Mouse (Mus musculus): ENCODE measurements at regions not wholly inside any gene's neighbourhood (a gene's known extent, or its start where the extent isn't known, plus 50 kb on each side); places are given as distances from the start of the nearest gene placed in this dataset.
A peak's percentile ranks its signal among the peaks of the same experiment; 100 is the strongest.
"Not testable (repeated sequence)": the region's sequence is repeated elsewhere in the genome, so short reads cannot be mapped to it uniquely, and the experiment has no call there.

DNA sequence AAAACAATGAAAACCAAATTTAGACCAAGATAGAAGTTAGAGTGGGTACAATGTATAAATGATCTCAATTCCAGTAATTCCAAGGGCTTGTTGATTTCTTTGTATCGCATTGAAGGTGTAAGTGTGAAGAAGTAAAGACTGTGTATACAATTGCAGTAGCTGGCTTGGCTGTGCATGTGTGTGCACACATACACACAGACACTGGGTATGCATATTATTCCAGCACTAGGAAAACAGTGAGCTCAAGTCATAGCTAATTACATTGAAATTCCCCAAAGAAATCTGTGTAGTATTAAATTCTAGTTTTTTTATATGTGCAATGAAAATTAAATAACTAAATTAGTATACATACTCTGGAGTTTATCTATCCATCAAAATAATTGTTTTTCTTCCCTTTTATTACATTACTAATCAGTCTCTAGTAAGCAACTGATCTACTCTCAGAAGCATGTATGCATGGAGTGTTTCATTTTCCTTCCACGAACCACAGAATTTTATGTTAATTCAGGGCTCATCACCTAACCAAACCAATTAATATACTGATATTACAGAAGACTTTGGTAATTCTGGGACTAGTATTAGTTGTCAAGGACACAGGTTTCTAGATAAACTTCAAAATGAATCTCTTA lies 56.5 kb downstream of the Gm8797 start:
- no peak for DNase-seq

DNA sequence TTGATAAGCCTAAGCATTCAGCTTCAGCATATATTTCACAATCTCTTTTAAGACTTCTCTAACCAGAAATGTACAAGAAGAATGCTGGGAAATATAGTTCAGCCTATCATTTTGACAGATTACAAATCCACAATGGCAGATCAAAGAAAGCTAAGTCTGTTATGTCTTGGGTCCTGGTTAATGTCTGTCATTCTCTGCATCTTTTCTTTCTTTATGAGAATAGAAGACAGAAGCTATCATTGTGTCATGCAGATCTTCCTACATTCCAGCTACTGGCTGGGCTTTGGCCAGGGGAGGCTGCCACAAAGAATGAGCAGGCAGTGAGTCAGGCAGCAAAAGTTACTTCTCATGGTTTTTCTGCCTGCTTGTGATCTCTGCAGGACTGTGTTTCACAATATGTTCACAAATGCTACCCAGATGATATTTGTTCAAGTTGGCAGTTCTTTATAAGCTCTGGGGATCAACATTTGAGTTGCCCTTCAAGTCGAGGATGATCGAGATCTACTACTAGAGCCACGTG lies 60.5 kb downstream of the Gm8797 start:
- peak; percentile 2 to 5 for DNase-seq

DNA sequence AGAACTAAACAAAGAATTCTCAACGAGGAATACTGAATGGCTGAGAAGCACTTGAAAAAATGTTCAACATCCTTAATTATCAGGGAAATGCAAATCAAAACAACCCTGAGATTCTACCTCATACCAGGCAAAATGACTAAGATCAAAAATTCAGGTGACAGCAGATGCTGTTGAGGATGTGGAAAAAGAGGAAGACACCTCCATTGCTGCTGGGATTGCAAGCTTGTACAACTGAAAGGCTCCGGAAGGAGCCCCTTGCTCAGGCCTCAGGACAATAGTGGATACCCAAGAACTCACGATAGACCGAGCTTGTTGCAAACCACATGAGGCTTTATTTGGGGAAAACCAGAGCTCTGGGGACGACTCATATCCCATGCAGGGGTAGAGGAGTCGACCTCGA lies 69.6 kb downstream of the Gm8797 start:
- DNase-seq, result not testable (repeated sequence)

DNA sequence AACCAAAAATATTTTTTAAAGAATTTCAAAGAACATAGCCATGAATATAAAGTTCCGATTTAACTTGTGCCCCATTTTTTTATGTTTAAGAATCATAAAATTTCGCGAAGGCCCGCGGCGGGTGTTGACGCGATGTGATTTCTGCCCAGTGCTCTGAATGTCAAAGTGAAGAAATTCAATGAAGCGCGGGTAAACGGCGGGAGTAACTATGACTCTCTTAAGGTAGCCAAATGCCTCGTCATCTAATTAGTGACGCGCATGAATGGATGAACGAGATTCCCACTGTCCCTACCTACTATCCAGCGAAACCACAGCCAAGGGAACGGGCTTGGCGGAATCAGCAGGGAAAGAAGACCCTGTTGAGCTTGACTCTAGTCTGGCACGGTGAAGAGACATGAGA lies 109.6 kb downstream of the Gm8797 start:
- DNase-seq, result peak; percentile 93 to 99

DNA sequence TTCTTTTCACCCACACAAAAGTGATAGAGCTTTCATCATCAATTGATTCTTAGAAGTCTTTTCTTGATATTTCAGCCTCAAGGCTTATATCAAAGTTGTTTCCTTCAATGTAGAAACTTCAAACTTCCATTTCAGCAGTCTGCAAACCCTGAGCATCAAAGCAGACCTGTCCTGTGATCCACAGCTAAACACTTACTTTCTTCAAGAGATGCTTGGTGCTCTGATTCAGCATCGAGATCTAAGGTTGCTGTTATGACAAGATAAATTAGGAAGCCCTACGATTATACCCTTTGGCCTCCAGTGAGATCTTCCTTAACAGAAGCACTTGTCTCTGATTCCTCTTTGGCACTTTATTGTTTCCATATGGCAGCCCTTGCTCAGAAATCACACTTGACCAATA lies 119.8 kb downstream of the Gm8797 start:
- no peak for DNase-seq

DNA sequence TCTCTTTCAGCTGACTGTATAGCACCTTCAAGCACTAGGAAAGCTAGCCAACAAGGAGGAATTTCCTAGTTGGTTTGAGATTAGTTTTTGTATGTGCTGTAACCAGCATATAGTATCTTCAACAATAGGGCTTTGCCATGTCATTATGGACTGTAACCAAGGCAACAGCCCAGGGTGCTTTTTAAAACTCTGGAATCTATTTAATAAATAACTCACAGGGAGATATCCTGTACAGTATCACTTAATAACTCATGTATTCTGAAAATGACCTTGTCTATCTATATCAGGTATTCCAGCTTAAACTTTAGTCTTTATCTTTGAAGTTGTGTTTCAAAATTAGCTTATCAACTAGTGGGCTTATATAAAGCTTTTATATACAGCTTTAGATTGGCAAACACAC lies 128.5 kb downstream of the Gm8797 start:
- no peak for DNase-seq

DNA sequence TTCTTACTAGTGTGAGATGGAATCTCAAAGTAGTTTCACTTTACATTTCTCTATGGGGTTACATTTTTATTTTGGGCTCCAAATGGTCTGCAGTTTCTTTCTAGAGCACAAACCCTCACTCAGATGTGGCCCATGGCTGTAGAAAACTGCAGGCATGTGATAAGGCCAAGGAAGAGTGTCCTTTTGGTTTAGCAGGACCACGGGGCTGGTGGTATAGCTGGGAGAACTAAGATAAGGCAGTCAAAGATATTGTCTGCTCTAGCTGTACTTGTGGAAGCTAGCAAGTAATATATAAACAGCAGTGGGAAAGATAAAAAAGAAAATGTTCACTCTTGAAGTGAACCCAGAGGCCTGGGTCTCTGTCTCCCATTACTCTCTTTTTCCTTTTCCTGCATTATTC lies 166.9 kb downstream of the Gm8797 start:
- no peak for DNase-seq

DNA sequence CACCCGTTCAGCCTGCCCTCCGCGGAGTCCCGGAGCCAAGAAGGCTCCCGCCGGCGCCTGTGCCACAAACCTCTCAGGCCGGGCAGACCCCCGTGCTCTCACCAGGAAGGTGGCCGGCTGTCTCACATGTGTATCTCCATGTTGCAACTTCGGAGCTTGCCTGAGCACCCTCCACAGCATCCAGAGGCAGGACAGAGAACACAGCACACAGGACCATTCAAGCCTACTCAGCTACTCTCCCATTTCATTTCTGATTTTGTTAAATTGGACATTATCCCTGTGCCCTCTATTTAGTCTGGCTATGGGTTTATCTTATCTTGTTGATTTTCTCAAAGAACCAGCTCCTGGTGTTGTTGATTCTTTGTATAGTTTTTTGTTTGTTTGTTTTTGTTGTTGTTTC lies 199.6 kb downstream of the Gm8797 start:
- not testable (repeated sequence) for DNase-seq

DNA sequence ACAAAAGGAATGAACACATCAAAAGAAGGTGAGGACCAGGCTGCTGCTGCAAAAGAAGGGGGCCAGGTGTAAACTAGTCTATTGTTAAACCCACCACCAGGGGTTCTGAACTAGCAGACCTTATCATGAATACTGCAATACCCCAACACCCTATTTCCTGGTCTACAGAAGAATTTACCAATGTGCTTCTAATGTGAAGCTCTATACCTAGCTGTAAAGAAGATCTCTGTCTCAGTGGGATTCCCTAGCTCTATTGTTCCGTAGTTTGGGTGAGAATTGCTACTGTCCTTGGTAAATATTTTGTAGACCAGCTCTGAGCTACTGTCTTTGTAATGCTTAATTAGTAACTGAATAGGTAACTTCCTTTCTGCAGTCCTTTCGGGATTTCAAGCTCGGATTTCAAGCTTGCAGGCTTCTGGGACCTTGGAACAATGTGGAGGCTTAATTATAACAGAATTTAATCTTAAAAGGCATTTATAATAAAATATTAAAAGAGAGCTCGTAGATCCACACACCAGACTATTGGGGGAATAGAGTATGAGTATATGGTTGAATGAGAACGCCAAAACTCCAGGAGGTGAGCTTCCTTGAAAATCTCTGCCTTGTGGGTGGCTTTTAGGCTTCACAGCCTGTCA lies 238.5 kb downstream of the Gm8797 start:
- DNase-seq, result not testable (repeated sequence)

DNA sequence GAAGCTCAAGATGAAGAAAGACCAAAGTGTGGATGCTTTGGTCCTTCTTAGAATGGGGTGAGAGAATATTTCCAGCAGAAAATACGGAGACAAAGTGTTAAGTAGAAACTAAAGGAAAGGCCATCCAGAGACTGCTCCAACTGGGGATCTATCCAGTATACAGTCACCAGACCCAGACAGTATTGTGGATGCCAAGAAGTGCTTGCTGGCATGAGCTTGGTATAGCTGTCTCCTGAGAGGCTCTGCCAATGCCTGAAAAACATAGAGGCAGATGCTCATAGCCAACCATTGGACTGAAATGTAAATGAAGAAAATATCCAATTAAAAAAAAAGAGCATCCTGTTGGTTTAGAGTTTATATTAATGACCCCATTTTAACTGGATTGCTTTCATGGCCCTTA lies 253.8 kb downstream of the Gm8797 start:
- peak; percentile 26 to 36 for DNase-seq

DNA sequence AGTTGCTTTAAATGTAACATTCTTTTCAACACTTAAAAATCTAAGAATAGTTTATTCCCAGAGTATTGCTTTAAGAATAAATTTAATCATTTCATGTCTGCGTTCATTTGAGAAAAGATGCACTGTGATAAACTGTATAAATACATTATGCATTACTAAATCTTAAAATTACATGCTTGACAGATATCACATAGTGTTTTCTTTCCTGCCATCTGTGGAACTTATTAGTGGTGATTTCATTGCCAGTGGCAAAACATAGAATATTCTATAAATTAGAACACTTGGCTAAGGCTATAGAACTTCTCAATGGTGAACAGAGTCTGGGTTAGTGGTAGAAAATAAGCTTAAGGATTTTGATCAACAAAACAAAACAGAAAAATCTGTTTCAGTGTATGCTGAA lies 268.1 kb downstream of the Gm8797 start:
- no peak for DNase-seq

DNA sequence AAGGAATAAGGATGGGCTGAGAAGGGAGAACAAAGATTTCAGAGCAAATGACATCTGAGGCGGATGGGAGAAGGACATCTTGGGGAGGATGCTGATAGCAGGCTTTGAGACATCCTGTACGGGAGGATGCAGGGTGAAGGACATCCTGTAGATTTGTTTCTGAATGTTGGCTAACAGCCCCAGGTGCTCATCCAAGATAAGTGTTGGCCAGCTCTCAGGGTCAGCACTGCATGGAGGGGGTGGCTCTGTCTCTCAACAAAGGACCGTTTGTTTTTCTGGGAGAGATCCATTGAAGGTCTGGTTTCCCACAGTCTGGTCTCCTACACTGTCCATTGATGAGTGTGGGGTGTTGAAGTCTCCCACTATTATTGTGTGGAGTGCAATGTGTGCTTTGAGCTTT lies 290.7 kb downstream of the Gm8797 start:
- not testable (repeated sequence) for DNase-seq

DNA sequence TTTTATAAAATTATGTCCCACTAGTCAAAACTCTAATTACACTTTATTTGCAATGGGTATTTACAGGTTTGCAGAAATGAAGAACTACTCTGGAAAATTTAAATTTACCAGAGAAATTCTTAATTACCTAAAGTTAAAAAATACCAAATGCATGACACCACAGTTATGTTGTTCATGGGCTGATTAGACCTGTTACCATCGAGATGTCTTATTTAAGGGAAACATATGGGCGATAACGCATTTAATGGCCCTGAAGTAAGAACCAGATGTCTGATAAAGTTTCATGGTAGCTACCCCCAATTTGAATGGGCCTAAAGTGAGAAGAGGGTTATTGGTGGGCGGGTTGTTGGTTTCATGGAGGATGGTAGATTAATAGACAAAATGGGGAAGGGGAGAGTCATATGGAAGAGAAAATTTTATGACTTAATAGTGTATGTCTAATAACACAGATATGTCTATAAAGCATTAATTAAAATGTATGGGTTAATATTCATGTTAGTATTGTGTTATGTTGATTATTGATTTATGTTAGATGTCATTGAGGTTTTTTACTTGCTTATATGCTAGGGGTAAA lies 299.0 kb downstream of the Gm8797 start:
- no peak for DNase-seq

DNA sequence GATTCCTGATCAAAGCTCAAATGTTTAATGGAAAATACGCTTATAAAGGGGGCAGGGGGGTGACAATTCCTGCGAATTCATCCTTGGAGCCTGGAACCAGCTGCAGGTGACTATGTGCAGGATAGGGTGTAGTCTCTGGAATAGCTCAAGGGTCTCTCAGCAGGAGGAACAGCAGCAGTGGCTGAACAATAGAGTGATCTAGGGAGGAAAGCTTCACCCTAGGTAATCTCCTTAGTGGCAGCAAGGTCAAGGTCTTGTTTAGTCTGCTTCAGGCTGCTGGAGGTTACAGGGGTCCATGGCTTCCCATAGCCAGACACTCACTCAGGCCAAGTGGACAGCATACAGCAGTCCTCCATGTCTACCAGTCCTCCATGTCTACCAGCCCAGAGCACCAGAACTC lies 301.3 kb downstream of the Gm8797 start:
- DNase-seq, result no peak

DNA sequence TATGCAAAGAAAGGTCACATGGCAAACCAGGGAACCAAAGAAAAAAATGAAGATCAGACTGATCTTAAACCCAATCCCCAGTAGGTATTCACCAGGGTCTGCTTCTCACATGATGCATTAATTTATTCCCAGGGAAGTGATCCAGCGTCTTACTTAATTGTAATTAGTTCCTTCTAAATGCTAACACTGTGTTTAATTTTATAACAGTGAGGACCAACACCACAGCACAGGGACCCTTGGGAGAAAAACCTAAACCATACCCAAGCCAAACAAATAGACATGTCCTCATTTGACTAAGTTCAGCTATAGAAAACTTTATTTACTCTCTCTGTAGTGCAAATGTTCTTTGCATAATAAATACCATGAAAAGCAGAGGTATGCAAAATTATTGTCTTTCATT lies 333.2 kb downstream of the Gm8797 start:
- DNase-seq, result no peak

DNA sequence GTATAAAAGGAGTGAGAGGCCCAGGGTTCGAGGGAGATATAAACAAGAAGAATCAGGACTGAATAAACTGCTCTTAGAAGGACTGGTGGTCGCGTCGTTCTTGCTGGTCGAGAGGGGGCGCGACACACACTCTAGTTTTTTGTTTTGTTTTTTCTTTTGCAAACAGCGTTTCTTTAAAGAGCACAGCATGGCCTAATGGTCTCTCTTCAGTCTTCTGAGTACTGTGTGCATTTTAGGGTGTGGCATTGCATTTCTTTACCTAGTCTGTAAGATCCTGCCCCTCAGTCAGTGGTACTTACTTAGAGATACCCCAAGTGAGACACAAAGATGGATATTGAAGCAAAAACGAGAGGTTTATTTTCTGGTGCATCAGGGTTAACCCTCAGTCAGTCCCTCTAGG lies 336.7 kb downstream of the Gm8797 start:
- no peak for DNase-seq

DNA sequence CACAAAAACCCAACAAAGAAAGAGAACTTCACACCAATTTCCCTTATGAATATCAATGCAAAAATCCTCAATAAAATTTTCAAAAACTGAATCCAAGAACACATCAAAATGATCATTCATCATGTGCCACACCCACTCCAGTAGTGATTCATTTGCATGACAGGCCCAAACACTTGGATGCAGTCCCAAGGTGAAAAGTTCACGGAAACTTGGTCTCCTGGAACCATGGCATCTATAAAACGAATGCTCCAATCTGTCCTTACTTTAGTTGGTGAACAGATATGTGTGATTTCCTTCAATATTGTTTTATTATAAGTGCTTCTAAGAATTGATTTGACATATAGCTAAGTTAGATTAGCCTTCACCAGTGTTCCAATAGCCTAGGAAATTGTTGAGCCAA lies 343.3 kb downstream of the Gm8797 start:
- DNase-seq, result no peak

DNA sequence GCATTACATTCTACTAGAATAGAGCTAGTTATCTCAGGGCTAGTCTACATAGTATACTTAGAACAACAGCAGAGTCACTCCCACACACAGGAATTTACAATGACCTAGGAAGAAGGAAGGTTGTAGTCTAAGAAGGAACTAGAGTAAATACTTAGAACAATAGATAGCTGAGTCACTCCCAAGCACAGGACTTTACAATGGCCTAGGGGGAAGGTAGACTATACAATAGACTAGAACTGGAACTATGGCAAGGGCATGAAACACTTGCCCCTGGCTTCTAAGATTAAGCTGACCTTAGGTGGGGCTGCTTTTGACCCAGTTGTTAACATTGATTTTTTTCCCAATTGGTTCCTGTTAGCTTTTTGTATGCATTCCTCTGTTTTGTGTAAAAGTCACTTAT lies 343.8 kb downstream of the Gm8797 start:
- DNase-seq, result not testable (repeated sequence)

DNA sequence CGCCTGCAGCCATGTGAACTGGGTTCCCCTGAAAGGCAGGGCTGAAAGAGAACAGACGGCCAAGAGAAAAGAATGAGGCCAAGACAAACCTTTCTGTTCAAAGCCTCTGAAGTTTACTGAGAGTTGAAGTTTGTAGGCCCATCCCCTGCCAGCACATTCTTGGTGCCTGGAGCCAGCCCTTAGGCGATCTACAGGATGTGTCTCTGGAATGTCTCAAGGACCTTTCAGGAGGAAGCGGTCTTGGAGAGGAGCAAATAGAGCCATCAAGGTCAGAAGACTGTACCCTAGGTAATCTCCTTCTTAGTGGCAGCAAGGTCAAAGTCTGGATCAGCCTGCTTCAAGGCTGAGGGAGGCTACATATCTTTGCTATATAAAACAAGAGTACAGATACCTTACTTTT lies 350.3 kb downstream of the Gm8797 start:
- DNase-seq, result no peak

DNA sequence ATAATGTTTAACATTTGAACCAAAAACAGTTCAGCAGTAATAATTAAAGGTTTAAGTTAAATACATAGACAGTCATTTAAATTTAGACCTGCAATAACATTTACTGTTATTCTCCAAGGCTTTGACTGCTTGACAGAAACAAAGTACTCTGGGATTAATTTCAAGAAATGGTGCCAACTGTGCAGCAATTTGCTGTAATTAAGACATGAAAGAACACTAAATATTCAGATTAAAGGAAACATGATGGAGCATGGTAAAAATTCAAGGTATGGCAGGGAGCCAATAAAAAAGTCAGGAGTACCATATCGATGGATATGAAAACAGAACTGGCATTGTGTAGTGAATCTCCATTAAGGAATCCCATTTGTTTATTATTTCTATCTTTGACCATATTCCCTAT lies 352.3 kb downstream of the Gm8797 start:
- DNase-seq, result no peak

DNA sequence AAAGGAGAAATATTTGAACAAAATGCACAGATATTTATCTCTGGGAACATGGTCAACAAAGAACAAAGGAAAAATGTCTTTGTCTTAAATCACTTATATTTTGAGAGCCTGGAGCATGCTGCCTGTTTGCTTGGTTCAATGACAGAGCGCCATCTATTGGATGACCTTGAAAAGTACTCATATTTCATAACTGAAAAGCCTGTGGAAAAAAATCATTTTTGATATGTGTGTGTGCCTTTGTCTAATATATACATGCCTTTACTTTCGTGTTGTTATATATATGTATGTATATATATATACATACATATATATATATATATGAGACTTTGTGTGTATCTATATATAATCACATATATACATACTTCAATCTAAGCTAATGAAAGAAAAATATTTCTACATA lies 356.1 kb downstream of the Gm8797 start:
- DNase-seq, result peak; percentile 43 to 47

DNA sequence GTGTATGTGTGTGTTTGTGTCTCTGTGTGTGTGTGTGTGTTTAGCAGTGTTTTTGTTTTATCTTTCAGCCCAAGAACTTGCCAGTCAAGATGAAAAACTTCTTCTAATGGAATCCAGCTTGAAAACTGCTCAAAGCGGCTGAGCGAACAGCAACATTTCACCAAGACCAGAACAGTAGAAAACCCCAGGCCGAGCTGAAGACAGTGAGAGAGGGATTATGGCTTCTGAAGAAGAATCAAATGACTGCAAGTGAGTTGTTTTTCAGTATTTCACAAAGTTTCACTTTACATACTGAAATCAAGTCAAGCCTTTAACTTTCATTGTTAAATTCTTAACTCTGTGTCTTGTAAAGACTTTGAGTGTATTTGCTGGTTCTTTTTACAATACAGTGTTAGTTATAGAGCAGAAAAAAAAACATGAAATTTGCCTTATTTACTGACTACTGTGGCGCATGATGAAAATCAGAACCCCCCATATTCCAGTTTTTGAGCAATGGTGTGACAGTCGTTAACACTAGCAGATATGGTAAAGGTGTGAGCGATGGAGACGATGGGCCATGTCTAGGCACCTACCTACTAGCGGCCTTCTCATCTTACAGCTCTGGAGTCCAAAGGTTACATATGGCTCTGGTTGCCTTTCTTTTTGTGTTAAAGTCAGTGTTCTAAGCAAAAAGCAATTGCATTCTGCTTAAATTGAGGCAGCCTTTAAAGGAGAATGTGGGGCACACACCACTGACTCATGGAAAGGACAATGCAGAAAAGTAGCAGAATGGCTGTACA lies 357.0 kb downstream of the Gm8797 start:
- DNase-seq, result no peak

DNA sequence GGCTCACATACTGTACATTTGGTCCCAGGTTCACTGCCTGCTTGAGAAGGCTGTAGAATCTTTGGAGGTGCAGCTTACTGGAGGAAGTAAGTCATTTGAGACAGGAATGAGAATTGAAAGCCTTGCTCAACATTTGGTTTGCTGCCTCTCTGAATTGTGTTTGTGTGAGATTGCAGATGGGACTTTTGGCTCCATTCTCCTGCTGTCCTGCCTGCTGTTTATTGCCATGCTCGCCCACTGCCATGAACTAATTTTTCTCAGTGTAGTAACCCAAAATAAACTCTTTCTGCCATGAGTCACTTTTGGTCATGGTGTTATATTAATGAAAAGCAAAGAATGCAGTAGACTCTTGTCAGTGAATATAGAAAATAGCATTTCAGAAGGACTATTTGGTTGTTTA lies 368.1 kb downstream of the Gm8797 start:
- peak in 1 of 2 experiments; percentile 2 for DNase-seq

DNA sequence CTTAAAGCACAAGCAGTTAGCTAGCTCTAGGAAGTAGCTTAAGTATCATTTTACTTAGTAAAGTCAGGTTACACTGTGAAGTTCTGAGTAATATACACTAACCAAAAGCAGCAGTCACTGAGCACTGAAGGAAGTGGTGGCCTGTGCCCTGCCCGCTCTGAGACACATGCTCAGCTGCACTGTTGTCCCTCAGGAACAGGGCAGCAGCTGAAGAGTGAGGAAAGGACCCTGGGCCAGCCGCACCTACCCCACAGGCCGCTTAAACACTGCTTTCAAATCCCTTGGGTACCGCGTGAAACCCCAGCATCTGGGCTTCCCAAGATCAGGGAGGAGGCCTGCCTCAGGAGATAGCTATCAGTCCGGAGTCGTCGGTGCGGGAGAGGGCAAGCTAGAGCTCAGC lies 385.1 kb downstream of the Gm8797 start:
- DNase-seq, result not testable (repeated sequence)
